Mouse (Mus musculus) R1 (cell line): ENCODE results near the gene Cerk.

Source experiments
- DNase-seq: peaks from one replicate; pipeline ENCODE4 v3.0.0-alpha.2; 2018; ENCODE audit warnings: low read depth, low spot score

Cerk gene

GRCm38 (mm10) chr15:86164718-86165345 is 21.1 kb downstream of the Cerk start:
- DNase-seq, result no peak

- peak; percentile 67 for DNase-seq
These were observed 24.1 kb downstream of the Cerk start for GRCm38 (mm10) chr15:86161800-86162199.

- DNase-seq, result no peak
These were observed 25.0 kb downstream of the Cerk start for GRCm38 (mm10) chr15:86160906-86161305.

- no peak for DNase-seq
These were observed 26.2 kb downstream of the Cerk start for GRCm38 (mm10) chr15:86159719-86160118.

GRCm38 (mm10) chr15:86159093-86159492 is 26.8 kb downstream of the Cerk start:
- no peak for DNase-seq

- DNase-seq, result no peak
These were observed 29.4 kb downstream of the Cerk start for GRCm38 (mm10) chr15:86156492-86156891.

- peak; percentile 23 for DNase-seq
These were observed 32.4 kb downstream of the Cerk start for GRCm38 (mm10) chr15:86153481-86153960.

- DNase-seq, result no peak
These were observed 35.3 kb downstream of the Cerk start for GRCm38 (mm10) chr15:86150593-86150992.

GRCm38 (mm10) chr15:86146922-86147321 is 39.0 kb downstream of the Cerk start:
- DNase-seq, result no peak

GRCm38 (mm10) chr15:86145046-86145445 is 40.9 kb downstream of the Cerk start:
- DNase-seq, result no peak

- no peak for DNase-seq
These were observed 41.4 kb downstream of the Cerk start for GRCm38 (mm10) chr15:86144577-86144976.

GRCm38 (mm10) chr15:86140323-86140722 is 45.6 kb downstream of the Cerk start:
- DNase-seq, result peak; percentile 72

- DNase-seq, result peak; percentile 75
These were observed 48.3 kb downstream of the Cerk start for GRCm38 (mm10) chr15:86137638-86138037.

GRCm38 (mm10) chr15:86134941-86135783 is 50.8 kb downstream of the Cerk start:
- peak; percentile 80 for DNase-seq

GRCm38 (mm10) chr15:86130657-86131056 is 55.3 kb downstream of the Cerk start:
- DNase-seq, result no peak

- no peak for DNase-seq
These were observed 56.9 kb downstream of the Cerk start for GRCm38 (mm10) chr15:86129036-86129435.

- DNase-seq, result peak; percentile 49
These were observed 61.6 kb downstream of the Cerk start for GRCm38 (mm10) chr15:86124359-86124758.

- no peak for DNase-seq
These were observed 62.5 kb downstream of the Cerk start for GRCm38 (mm10) chr15:86123409-86123808.

- no peak for DNase-seq
These were observed 63.5 kb downstream of the Cerk start for GRCm38 (mm10) chr15:86122261-86122949.

GRCm38 (mm10) chr15:86119186-86119585 is 66.8 kb downstream of the Cerk start:
- no peak for DNase-seq

- no peak for DNase-seq
These were observed 68.5 kb downstream of the Cerk start for GRCm38 (mm10) chr15:86117115-86118100.
